19 mouse cellular contexts compared by ENCODE assay signal in genomic region chr5:140517159-140517920, GRCm38 (mm10). TPM values are rescaled to one million over a fixed set of nuclear protein-coding genes. Genes with fewer than 3 reads are reported as not detected.
DNase-seq lines count a peak whose midpoint lies in the region; ATAC-seq and TF ChIP-seq lines count a peak whose summit lies in the region.
"Had no signal": no experiment of that assay in that cellular context is flagged by ENCODE, and none has a peak within 500 bp of the region (broad histone marks: within the 10 kb centered on the region; RNA-seq: fewer than 3 reads in every experiment).

No protein-coding gene starts in this region.

- H3K36me3 ChIP-seq in kidney, embryonic 15.5 days = no peaks in the 10 kb centered on the region
- 0 out of 2 replicates have a peak, but pooled peaks cover 3% of the 10 kb centered on the region for H3K36me3 ChIP-seq in embryonic facial prominence, embryonic 14.5 days (ENCODE audit: control insufficient read depth, insufficient read depth, low read length)
- H3K36me3 ChIP-seq in limb, embryonic 11.5 days (ENCODE audit: control insufficient read depth, insufficient read depth, low read length) = no peaks in the 10 kb centered on the region

- H3K27ac ChIP-seq in kidney, embryonic 15.5 days = peak overlapping the region; percentile 61
- peak overlapping the region; percentile 39 for H3K27ac ChIP-seq in bone marrow, adult 2 months (ENCODE audit: control insufficient read depth, insufficient read depth, low read depth, low read length, poor library complexity)
- peak overlapping the region; percentile 33; the same call in 1 of the 2 replicates for H3K27ac ChIP-seq in embryonic facial prominence, embryonic 14.5 days (replicated peaks; ENCODE audit: low read depth, low read length)
- 0 out of 2 replicates have a peak overlapping the region, but pooled peaks have one; percentile 21 for H3K27ac ChIP-seq in limb, embryonic 11.5 days (replicated peaks; ENCODE audit: low read depth, low read length)
- H3K27ac ChIP-seq: hindbrain, postnatal 0 days; liver, embryonic 12.5 days had no signal

- TF ChIP-seq POLR2A in bone marrow, adult 2 months (IDR thresholded peaks at IDR 0.05; ENCODE audit: borderline replicate concordance, control insufficient read depth, low read depth, low read length) = no peak

- H3K9ac ChIP-seq in kidney, embryonic 15.5 days = no peak overlapping the region
- no peak overlapping the region for H3K9ac ChIP-seq in embryonic facial prominence, embryonic 14.5 days (ENCODE audit: low read depth, low read length)
- no peak overlapping the region for H3K9ac ChIP-seq in limb, embryonic 11.5 days (ENCODE audit: low read length)
- H3K9ac ChIP-seq: liver, embryonic 12.5 days had no signal

- no peaks in the 10 kb centered on the region for H3K9me3 ChIP-seq in kidney, embryonic 15.5 days (replicated peaks)
- no peaks in the 10 kb centered on the region for H3K9me3 ChIP-seq in embryonic facial prominence, embryonic 14.5 days (ENCODE audit: control insufficient read depth, low read length)
- H3K9me3 ChIP-seq in limb, embryonic 11.5 days (ENCODE audit: control insufficient read depth, low read length) = no peaks in the 10 kb centered on the region
- H3K9me3 ChIP-seq: liver, embryonic 12.5 days had no signal

- peaks cover 41% of the 10 kb centered on the region for H3K4me1 ChIP-seq in kidney, embryonic 15.5 days
- H3K4me1 ChIP-seq in bone marrow, adult 2 months (ENCODE audit: control insufficient read depth, insufficient read depth, low read length) = peaks cover 17% of the 10 kb centered on the region
- peaks cover 6% of the 10 kb centered on the region; the same call in 1 of the 2 replicates for H3K4me1 ChIP-seq in embryonic facial prominence, embryonic 14.5 days (ENCODE audit: control insufficient read depth, insufficient read depth, low read length)
- 0 out of 2 replicates have a peak, but pooled peaks cover 3% of the 10 kb centered on the region for H3K4me1 ChIP-seq in limb, embryonic 11.5 days (ENCODE audit: control insufficient read depth, insufficient read depth, low read length)

- no peaks in the 10 kb centered on the region for H3K27me3 ChIP-seq in kidney, embryonic 15.5 days
- no peaks in the 10 kb centered on the region for H3K27me3 ChIP-seq in embryonic facial prominence, embryonic 14.5 days (replicated peaks; ENCODE audit: control insufficient read depth, insufficient read depth, low read length)
- H3K27me3 ChIP-seq in limb, embryonic 11.5 days (ENCODE audit: control insufficient read depth, insufficient read depth, low read length) = no peaks in the 10 kb centered on the region
- H3K27me3 ChIP-seq: liver, embryonic 12.5 days had no signal

- ATAC-seq in kidney, embryonic 15.5 days (replicated peaks; ENCODE audit: low FRiP score) = peak; percentile 30
- no peak for ATAC-seq in embryonic facial prominence, embryonic 14.5 days (ENCODE audit: low read depth)
- no peak for ATAC-seq in limb, embryonic 11.5 days (ENCODE audit: insufficient number of reproducible peaks, low FRiP score, low TSS enrichment, low read depth)
- ATAC-seq: CD4-positive, CD25-positive, alpha-beta regulatory T cell, adult 4 months; forebrain, embryonic 14.5 days; hindbrain, postnatal 0 days; liver, embryonic 12.5 days had no signal

- TF ChIP-seq CTCF in bone marrow, adult 2 months (IDR thresholded peaks at IDR 0.05; ENCODE audit: control insufficient read depth, insufficient read depth, low read length) = no peak

- no peak overlapping the region for H3K4me2 ChIP-seq in kidney, embryonic 15.5 days
- H3K4me2 ChIP-seq in embryonic facial prominence, embryonic 14.5 days (ENCODE audit: low read depth, low read length) = no peak overlapping the region
- H3K4me2 ChIP-seq in limb, embryonic 11.5 days (ENCODE audit: low read depth, severe bottlenecking) = no peak overlapping the region
- H3K4me2 ChIP-seq: liver, embryonic 12.5 days; midbrain, embryonic 11.5 days had no signal

- WGBS in kidney, embryonic 15.5 days = 75% methylated on average over 21 of the region's 21 CpGs
- WGBS in bone marrow, adult 2 months = 73% methylated on average over 21 of the region's 21 CpGs
- WGBS in embryonic facial prominence, embryonic 14.5 days = 84% methylated on average over 21 of the region's 21 CpGs
- 90% methylated on average over 21 of the region's 21 CpGs for WGBS in limb, embryonic 11.5 days

- no peak overlapping the region for H3K4me3 ChIP-seq in kidney, embryonic 15.5 days (replicated peaks)
- H3K4me3 ChIP-seq in bone marrow, adult 2 months (replicated peaks; ENCODE audit: control insufficient read depth, low read depth, low read length) = no peak overlapping the region
- H3K4me3 ChIP-seq in embryonic facial prominence, embryonic 14.5 days (ENCODE audit: low read depth, low read length) = no peak overlapping the region
- H3K4me3 ChIP-seq in limb, embryonic 11.5 days (ENCODE audit: low read depth, low read length) = no peak overlapping the region
- H3K4me3 ChIP-seq: liver, embryonic 12.5 days had no signal

- no peak for DNase-seq in kidney, adult 8-10 months
- DNase-seq in embryonic facial prominence, embryonic 14.5 days (ENCODE audit: low spot score) = no peak
- DNase-seq in limb, embryonic 11.5 days (ENCODE audit: low spot score) = no peak
- DNase-seq in frontal cortex, postnatal 10 days (ENCODE audit: low spot score in 2 of 2) = no peak
- no peak for DNase-seq in cerebellum, adult 9-10 months
- DNase-seq in spleen, adult 12 weeks (ENCODE audit: low spot score) = no peak
- DNase-seq: cerebellum, adult 8-10 months; embryo, embryonic 11 days; thymus, postnatal 36 days had no signal

RNA-seq across cellular contexts. Expression of gene Chst12, which starts 12.0 kb away (rescaled TPM):
- 21.9 and 22.4 TPM in 2 replicates for polyA plus RNA-seq in kidney, embryonic 15.5 days (2015; fragmentation: Nextera tagmentation; extraction: Ambion mirVana)
- 13.2 and 25.2 TPM in 2 replicates for polyA plus RNA-seq in bone marrow, adult 2 months (2011; ENCODE audit: insufficient read depth, insufficient read length, low replicate concordance, missing spikeins)
- 25.1 and 25.4 TPM in 2 replicates for polyA plus RNA-seq in embryonic facial prominence, embryonic 14.5 days (2014; fragmentation: Nextera tagmentation; extraction: Ambion mirVana)
- 11.9 and 16.6 TPM in 2 replicates for polyA plus RNA-seq in limb, embryonic 11.5 days (2014; fragmentation: Nextera tagmentation; extraction: Ambion mirVana)

RNA-seq across cellular contexts. Expression of gene Grifin, which starts 47.5 kb away (rescaled TPM):
- polyA plus RNA-seq in kidney, embryonic 15.5 days (2015; fragmentation: Nextera tagmentation; extraction: Ambion mirVana) = 0.45 TPM in 1 of 2 replicates, not detected in the other
- not detected in 2 replicates for polyA plus RNA-seq in bone marrow, adult 2 months (2011; ENCODE audit: insufficient read depth, insufficient read length, low replicate concordance, missing spikeins)
- not detected in 2 replicates for polyA plus RNA-seq in embryonic facial prominence, embryonic 14.5 days (2014; fragmentation: Nextera tagmentation; extraction: Ambion mirVana)
- polyA plus RNA-seq in limb, embryonic 11.5 days (2014; fragmentation: Nextera tagmentation; extraction: Ambion mirVana) = not detected in 2 replicates
- polyA plus RNA-seq: forebrain, embryonic 14.5 days; heart, embryonic 14.5 days; large intestine, adult 2 months; lung, postnatal 0 days; midbrain, embryonic 11.5 days had no signal
